Mouse (Mus musculus): ENCODE results near the gene Slc30a1.

DNA sequence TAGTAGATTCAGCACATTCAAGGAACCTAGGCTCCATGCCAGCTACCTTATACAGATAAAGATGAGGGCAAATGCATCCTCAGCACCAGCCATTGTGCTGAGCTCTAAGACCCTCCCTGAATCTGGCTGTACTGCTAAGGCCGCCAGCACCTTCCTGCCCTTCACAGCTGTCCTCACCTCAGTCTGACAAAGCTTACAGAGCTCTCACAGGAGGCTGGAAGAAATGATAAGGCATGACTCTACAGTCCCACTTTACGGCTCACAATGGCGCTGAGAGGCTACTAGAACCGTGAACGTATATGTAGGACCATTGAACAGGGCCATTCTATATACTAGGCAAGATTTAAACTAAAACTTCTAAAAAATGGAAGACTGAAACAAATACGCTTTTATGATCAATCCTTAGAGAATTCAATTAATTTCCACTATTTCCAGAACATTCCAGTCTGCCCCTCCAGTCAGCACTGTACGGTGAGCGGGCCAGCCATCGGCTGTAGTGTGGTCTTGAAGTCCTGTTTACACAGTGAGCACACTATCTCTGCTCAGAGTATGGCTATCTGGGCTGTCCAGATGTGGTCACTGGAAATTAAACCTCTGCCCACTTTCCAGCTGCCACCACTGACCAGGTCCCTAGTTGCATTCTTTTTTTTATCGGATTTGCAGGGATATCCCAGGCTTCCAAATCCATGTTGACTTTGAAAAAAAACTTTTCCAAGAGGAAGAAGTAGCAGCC is 23.9 kb upstream of the Slc30a1 start:
- TF ChIP-seq CTCF (IDR thresholded peaks at IDR 0.05; ENCODE audit: low read depth): no peak
- no peak for TF ChIP-seq EP300 (optimal IDR thresholded peaks at IDR 0.05)
